Mouse (Mus musculus) spleen, postnatal 4 days (tissue): ENCODE results near the gene Gpcpd1.

Source experiments
- DNase-seq, 2 experiments: peaks; one replicate each; pipeline ENCODE4 v3.0.0; 2022; ENCODE audit warnings: low spot score in 2 of 2

Gpcpd1 gene

GRCm38 (mm10) chr2:132586006-132586405, 1.5 kb downstream of the Gpcpd1 start:
- no peak for DNase-seq

- no peak for DNase-seq
These were observed 3.3 kb downstream of the Gpcpd1 start for GRCm38 (mm10) chr2:132584191-132584590.

- DNase-seq = no peak
These were observed 4.4 kb downstream of the Gpcpd1 start for GRCm38 (mm10) chr2:132583126-132583525.

GRCm38 (mm10) chr2:132582227-132582626, 5.3 kb downstream of the Gpcpd1 start:
- DNase-seq = peak in 1 of 2 experiments; percentile 32

GRCm38 (mm10) chr2:132579689-132580088, 7.8 kb downstream of the Gpcpd1 start:
- no peak for DNase-seq

GRCm38 (mm10) chr2:132578711-132579110, 8.8 kb downstream of the Gpcpd1 start:
- peak in 1 of 2 experiments; percentile 33 for DNase-seq

GRCm38 (mm10) chr2:132578059-132578458, 9.5 kb downstream of the Gpcpd1 start:
- DNase-seq = peak; percentile 99

- peak; percentile 68 to 87 for DNase-seq
These were observed 10.0 kb downstream of the Gpcpd1 start for GRCm38 (mm10) chr2:132577431-132577981.

GRCm38 (mm10) chr2:132576522-132577135, 10.9 kb downstream of the Gpcpd1 start:
- peak in 1 of 2 experiments; percentile 56 for DNase-seq

GRCm38 (mm10) chr2:132575759-132576439, 11.6 kb downstream of the Gpcpd1 start:
- DNase-seq = peak; percentile 35 to 72

- DNase-seq = peak in 1 of 2 experiments; percentile 64
These were observed 12.3 kb downstream of the Gpcpd1 start for GRCm38 (mm10) chr2:132575256-132575655.

GRCm38 (mm10) chr2:132573280-132573679, 14.2 kb downstream of the Gpcpd1 start:
- peak; percentile 47 to 61 for DNase-seq

GRCm38 (mm10) chr2:132572651-132573050, 14.9 kb downstream of the Gpcpd1 start:
- DNase-seq = peak in 1 of 2 experiments; percentile 54

GRCm38 (mm10) chr2:132571301-132571700, 16.2 kb downstream of the Gpcpd1 start:
- DNase-seq = peak in 1 of 2 experiments; percentile 54

- peak in 1 of 2 experiments; percentile 41 for DNase-seq
These were observed 16.7 kb downstream of the Gpcpd1 start for GRCm38 (mm10) chr2:132570869-132571268.

GRCm38 (mm10) chr2:132569686-132570085, 17.8 kb downstream of the Gpcpd1 start:
- peak in 1 of 2 experiments; percentile 57 for DNase-seq

- DNase-seq = peak in 1 of 2 experiments; percentile 22
These were observed 20.1 kb downstream of the Gpcpd1 start for GRCm38 (mm10) chr2:132567414-132567813.

- no peak for DNase-seq
These were observed 25.7 kb downstream of the Gpcpd1 start for GRCm38 (mm10) chr2:132561860-132562259.

- no peak for DNase-seq
These were observed 59.7 kb downstream of the Gpcpd1 start for GRCm38 (mm10) chr2:132527864-132528263.

- DNase-seq = no peak
These were observed 60.5 kb downstream of the Gpcpd1 start for GRCm38 (mm10) chr2:132526894-132527532.

- DNase-seq = no peak
These were observed 61.4 kb downstream of the Gpcpd1 start for GRCm38 (mm10) chr2:132526110-132526509.
